Mouse (Mus musculus) heart, embryonic 15.5 days (tissue): ENCODE data around the gene Ints6. TPM values are rescaled to one million over a fixed set of nuclear protein-coding genes. Genes with fewer than 3 reads are reported as not detected.

ENCODE experiments used
- ATAC-seq: fragments of 200-750 bp; cut with Nextera tagmentation; replicated peaks from 2 replicates; pipeline ENCODE4 v1.8.0; 2017; ENCODE audit warnings: low read depth, moderate TSS enrichment; ENCODE audit not compliant: insufficient number of reproducible peaks, insufficient read depth, low FRiP score
- H3K27ac ChIP-seq: fragments of 300-500 bp; sonication (generic); 2 replicates; pipeline ENCODE4 v1.5.1; 2015; ENCODE audit warnings: mild to moderate bottlenecking, inconsistent platforms
- H3K27me3 ChIP-seq: fragments of 300-500 bp; sonication (generic); 2 replicates; pipeline ENCODE4 v1.6.1; 2015; ENCODE audit warnings: inconsistent platforms
- H3K36me3 ChIP-seq: fragments of 300-500 bp; sonication (generic); 2 replicates; pipeline ENCODE4 v1.6.1; 2015; ENCODE audit warnings: mild to moderate bottlenecking, inconsistent platforms
- H3K4me1 ChIP-seq: fragments of 300-500 bp; sonication (generic); replicated peaks from 2 replicates; pipeline ENCODE4 v1.6.1; 2015; ENCODE audit warnings: inconsistent platforms
- H3K4me2 ChIP-seq: fragments of 300-500 bp; sonication (generic); 2 replicates; pipeline ENCODE4 v1.6.1; 2015; ENCODE audit warnings: inconsistent platforms, mild to moderate bottlenecking, moderate library complexity
- H3K4me3 ChIP-seq: fragments of 300-500 bp; sonication (generic); 2 replicates; pipeline ENCODE4 v1.5.1; 2015; ENCODE audit warnings: mild to moderate bottlenecking, inconsistent platforms
- H3K9ac ChIP-seq: fragments of 300-500 bp; sonication (generic); 2 replicates; pipeline ENCODE4 v1.6.1; 2015; ENCODE audit warnings: mild to moderate bottlenecking, inconsistent platforms
- H3K9me3 ChIP-seq: fragments of 300-500 bp; sonication (generic); replicated peaks from 2 replicates; pipeline ENCODE4 v1.6.1; 2016; ENCODE audit warnings: inconsistent platforms
- WGBS: fragments of 180-500 bp; shearing (Covaris S2); methylation state at CpG from one replicate; pipeline ENCODE4 v1.1.7; 2015; ENCODE audit warnings: mixed read lengths; 5-methylcytosine and 5-hydroxymethylcytosine counted together
- polyA plus RNA-seq: library from polyadenylated mRNA; unstranded; fragments of >200 nt; fragmentation: Nextera tagmentation; extraction: Ambion mirVana; gene quantifications from 2 replicates; pipeline ENCODE4 v1.2.1, GENCODE M21; 2015

Ints6 gene
- polyA plus RNA-seq, 1 experiment from 2014 or later = 12.8 TPM

DNA sequence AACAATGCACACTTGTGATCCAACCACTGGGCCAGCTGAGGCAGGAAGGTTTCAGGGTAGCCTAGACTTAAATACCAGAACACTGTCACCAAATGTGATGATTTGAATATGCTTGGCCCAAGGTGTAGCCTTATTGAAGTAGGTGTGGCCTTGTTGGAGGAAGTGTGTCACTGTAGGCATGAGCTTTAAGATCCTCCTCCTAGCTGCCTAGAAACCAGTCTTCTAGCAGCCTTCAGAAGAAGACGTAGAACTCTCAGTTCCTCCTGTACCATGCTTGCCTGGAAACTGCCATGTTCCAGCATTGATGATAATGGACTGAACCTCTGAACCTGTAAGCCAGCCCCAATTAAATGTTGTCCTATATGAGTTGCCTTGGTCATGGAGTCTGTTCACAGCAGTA, 25.3 kb downstream of the Ints6 start:
- H3K36me3 ChIP-seq = peaks cover 13% of the 10 kb centered on the region
- H3K27me3 ChIP-seq = no peaks in the 10 kb centered on the region
- no peak overlapping the region for H3K27ac ChIP-seq
- H3K9ac ChIP-seq = no peak overlapping the region
- no peak for ATAC-seq
- no peak overlapping the region for H3K4me2 ChIP-seq
- WGBS = 96% methylated on average over 1 of the region's 1 CpGs
- no peaks in the 10 kb centered on the region for H3K9me3 ChIP-seq
- H3K4me3 ChIP-seq = no peak overlapping the region
- peaks cover 4% of the 10 kb centered on the region; the same call in 1 of the 2 replicates for H3K4me1 ChIP-seq

DNA sequence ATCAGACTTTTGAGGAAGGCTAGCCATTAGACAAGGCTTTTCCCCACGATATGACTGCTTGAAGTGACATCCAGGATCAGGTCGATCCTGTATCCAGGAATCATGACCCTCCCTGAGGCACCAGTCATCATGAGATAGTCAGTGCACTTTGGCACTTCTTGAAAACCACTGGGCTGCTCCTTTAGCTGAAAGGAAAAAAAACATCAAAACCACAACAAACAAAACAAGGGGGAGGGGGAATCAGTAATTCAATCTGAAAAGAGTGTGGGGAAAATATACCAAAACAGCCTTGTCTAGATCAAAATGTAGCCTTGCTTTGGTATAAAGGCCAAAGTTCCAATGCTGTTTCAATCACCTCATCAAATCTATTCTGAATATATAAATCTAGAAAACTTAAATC, 27.3 kb downstream of the Ints6 start:
- no peak overlapping the region for H3K4me3 ChIP-seq
- H3K4me1 ChIP-seq = peaks cover 4% of the 10 kb centered on the region; the same call in 1 of the 2 replicates
- H3K9me3 ChIP-seq = no peaks in the 10 kb centered on the region
- no peak overlapping the region for H3K4me2 ChIP-seq
- 81% methylated on average over 2 of the region's 2 CpGs for WGBS
- no peak overlapping the region for H3K9ac ChIP-seq
- no peak overlapping the region for H3K27ac ChIP-seq
- H3K36me3 ChIP-seq = peaks cover 13% of the 10 kb centered on the region
- no peaks in the 10 kb centered on the region for H3K27me3 ChIP-seq
- no peak for ATAC-seq

DNA sequence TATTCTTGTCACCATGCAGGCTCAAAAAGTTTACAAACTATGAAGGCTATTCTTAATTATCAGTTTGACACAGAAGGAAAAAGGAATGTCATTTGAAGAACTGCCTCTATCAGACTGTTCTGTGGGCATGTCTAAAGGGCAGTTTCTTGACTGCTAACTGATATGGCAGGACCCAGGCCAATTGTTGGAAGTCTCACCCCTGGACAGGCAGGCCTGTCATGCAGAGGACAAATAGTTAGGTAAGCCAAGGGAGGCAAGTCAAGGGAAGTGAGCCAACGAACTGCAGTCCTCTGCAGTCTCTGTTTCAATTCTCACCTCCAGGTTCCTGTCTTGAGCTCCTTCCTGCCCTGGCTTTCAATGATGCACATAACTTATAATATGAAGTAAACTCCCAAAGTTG, 29.1 kb downstream of the Ints6 start:
- Histone ChIP-seq H3K9ac (no peak overlapping the region), H3K4me3 (no peak overlapping the region), H3K4me2 (no peak overlapping the region), H3K36me3 (peaks cover 7% of the 10 kb centered on the region), H3K4me1 (peaks cover 4% of the 10 kb centered on the region; the same call in 1 of the 2 replicates), H3K27ac (peak overlapping the region; percentile 31; the same call in 1 of the 2 replicates), H3K27me3 (no peaks in the 10 kb centered on the region), H3K9me3 (no peaks in the 10 kb centered on the region)
- ATAC-seq = no peak
- 50% methylated on average over 1 of the region's 1 CpGs for WGBS

DNA sequence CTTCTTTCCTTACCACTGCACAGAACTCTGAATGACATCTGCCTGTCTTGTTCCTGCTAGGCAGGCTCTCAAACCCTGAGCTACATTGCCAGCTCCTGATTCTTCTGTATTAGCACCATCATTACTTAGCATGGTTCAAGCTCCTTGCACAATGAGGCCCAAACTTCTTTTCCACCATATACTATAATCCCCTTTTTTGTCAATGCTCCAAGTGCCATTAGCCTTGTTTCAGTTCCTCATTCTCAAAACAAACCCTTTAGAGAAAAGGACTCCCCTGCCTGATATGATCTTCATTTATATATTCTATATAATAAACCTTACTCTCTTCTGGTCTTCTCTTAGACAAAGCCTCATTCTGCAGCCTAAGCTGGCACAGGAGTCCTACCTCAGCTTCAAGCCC, 36.4 kb downstream of the Ints6 start:
- Histone ChIP-seq H3K36me3 (no peaks in the 10 kb centered on the region; the same call in 1 of the 2 replicates), H3K4me1 (peaks cover 2% of the 10 kb centered on the region; the same call in 1 of the 2 replicates), H3K27ac (no peak overlapping the region), H3K9ac (no peak overlapping the region), H3K4me2 (no peak overlapping the region), H3K27me3 (no peaks in the 10 kb centered on the region), H3K9me3 (no peaks in the 10 kb centered on the region), H3K4me3 (no peak overlapping the region)
- no peak for ATAC-seq

DNA sequence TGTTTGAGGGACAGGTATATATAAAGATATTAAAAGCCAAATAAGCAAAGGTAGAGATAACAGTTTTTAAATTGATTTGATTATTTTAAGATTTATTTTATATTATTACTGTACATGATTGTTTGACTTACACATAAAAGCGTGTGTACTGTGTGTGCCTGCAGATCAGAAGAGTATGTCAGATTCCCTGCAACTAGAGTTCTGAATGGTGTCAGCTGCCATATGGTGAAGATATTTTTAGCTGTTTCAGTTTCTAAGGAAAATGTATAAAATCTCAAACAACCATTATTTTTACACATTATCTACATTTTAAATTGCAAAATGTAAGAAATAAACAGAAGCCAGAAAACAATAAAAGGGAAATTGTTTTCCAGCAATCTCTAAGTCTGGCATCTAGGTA, 39.3 kb downstream of the Ints6 start:
- no peaks in the 10 kb centered on the region for H3K27me3 ChIP-seq
- no peak for ATAC-seq
- no peak overlapping the region for H3K27ac ChIP-seq
- H3K9me3 ChIP-seq = no peaks in the 10 kb centered on the region
- no peak overlapping the region for H3K9ac ChIP-seq
- peaks cover 2% of the 10 kb centered on the region; the same call in 1 of the 2 replicates for H3K4me1 ChIP-seq
- H3K4me2 ChIP-seq = no peak overlapping the region
- no peak overlapping the region for H3K4me3 ChIP-seq
- H3K36me3 ChIP-seq = no peaks in the 10 kb centered on the region; the same call in 1 of the 2 replicates
- 65% methylated on average over 1 of the region's 1 CpGs for WGBS

DNA sequence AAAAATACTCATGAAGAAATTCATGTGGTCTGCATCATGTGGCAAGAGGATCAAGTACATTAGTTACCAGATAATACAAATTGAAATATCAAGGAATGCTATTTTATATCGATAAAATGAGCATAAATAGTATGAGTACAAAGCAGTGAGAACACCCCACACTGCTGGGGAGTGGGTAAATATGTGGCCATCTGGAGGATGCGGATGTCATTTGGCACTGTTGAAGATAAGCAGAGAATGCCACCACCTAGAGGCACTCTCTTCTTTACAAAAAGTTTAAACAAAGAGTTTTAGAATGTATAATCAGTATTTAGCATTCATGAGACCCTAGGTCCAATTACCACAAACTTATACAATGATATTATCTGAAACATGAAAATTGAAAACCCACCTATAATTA, 42.8 kb downstream of the Ints6 start:
- 81% methylated on average over 2 of the region's 2 CpGs for WGBS
- Histone ChIP-seq H3K9me3 (no peaks in the 10 kb centered on the region), H3K9ac (no peak overlapping the region), H3K27me3 (no peaks in the 10 kb centered on the region), H3K4me1 (no peaks in the 10 kb centered on the region; the same call in 1 of the 2 replicates), H3K4me3 (no peak overlapping the region), H3K4me2 (no peak overlapping the region), H3K36me3 (peaks cover 23% of the 10 kb centered on the region), H3K27ac (no peak overlapping the region)
- ATAC-seq = no peak

DNA sequence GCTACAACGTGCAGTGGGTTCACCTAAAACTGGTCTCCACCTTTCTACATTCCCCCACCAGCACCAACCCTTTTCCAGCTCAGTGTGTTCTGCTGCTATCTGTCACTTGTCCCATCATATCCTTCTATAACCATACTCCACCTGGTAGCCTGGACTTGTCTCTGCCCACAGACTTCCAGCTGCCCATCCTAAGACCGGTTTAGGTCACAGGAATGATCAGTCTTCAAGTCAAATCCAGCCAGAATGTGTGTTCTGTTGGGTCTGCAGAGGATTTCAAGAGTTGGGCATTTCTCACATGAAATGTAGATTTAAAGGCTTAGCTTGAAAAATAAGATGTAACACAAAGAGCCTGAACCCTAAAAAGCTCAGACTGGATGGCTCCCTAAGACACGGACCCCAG, 87.3 kb downstream of the Ints6 start:
- Histone ChIP-seq H3K36me3 (no peaks in the 10 kb centered on the region), H3K27me3 (no peaks in the 10 kb centered on the region), H3K9ac (no peak overlapping the region), H3K9me3 (no peaks in the 10 kb centered on the region), H3K4me1 (no peaks in the 10 kb centered on the region), H3K4me2 (no peak overlapping the region), H3K27ac (no peak overlapping the region), H3K4me3 (no peak overlapping the region)
- 88% methylated on average over 3 of the region's 3 CpGs for WGBS
- no peak for ATAC-seq

DNA sequence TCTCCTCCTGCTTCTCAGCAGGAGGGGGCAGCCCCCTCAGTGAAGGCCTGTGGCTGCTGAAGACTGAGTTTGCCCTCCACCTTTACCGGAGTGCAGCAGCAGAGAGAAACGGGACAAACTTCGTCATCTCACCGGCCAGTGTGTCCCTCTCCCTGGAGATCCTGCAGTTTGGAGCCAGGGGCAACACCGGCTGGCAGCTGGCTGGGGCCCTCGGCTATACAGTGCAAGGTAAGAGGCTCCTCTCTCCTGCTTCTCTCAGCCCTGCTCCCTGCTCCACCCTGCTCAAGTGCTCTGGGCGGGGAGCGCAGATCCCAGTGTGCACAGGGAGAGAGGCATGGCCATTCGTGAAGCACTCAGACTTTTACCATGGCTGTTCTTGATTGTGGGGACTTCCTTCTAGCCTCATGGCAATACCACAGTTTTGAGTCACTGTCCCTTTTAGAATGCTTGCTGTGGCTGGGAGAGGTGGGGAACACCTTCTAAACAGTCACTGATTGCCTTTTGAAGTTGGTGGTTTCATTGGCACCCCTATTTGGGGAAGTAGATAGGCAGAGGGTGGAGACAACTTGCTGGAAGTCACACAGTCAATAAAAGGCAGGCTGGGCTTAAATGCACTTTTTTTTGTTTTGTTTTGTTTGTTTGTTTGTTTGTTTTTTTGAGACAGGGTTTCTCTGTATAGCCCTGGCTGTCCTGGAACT, 95.8 kb downstream of the Ints6 start:
- H3K27me3 ChIP-seq = no peaks in the 10 kb centered on the region
- no peaks in the 10 kb centered on the region for H3K4me1 ChIP-seq
- no peak overlapping the region for H3K4me2 ChIP-seq
- no peak for ATAC-seq
- H3K9me3 ChIP-seq = no peaks in the 10 kb centered on the region
- H3K36me3 ChIP-seq = no peaks in the 10 kb centered on the region
- H3K9ac ChIP-seq = no peak overlapping the region
- no peak overlapping the region for H3K27ac ChIP-seq
- no peak overlapping the region for H3K4me3 ChIP-seq
- 43% methylated on average over 9 of the region's 9 CpGs for WGBS

DNA sequence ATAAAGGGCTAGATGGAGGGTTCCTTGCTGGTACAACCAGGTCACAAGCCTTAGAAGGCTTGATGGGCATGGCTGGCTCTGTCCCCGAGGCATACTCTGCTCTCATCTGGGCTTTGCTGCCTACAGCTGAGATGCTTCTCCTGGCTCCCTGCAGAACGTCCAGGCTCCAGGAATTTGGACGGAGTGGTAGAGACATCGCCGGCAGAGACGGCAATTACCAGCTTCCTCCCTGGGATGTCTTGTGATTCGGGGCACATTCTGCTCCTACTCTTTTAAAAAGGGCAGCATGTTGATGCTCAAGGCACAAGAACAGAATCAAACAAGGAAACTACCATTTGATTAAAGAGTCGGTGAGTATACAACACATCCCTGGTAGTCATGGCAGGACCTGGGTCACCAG, 97.6 kb downstream of the Ints6 start, which contains the start of gene Serpine3:
TSS of gene Serpine3 (plus strand) at position 301 of the 400 bp plus-strand sequence.
- Histone ChIP-seq H3K4me1 (no peaks in the 10 kb centered on the region), H3K4me3 (no peak within 1 kb of the TSS), H3K36me3 (no peaks in the 10 kb centered on the region), H3K9me3 (no peaks in the 10 kb centered on the region), H3K27me3 (no peaks in the 10 kb centered on the region), H3K9ac (no peak within 1 kb of the TSS), H3K4me2 (no peak within 1 kb of the TSS), H3K27ac (no peak within 1 kb of the TSS)
- no peak for ATAC-seq
- WGBS = 77% methylated on average over 8 of the region's 8 CpGs

DNA sequence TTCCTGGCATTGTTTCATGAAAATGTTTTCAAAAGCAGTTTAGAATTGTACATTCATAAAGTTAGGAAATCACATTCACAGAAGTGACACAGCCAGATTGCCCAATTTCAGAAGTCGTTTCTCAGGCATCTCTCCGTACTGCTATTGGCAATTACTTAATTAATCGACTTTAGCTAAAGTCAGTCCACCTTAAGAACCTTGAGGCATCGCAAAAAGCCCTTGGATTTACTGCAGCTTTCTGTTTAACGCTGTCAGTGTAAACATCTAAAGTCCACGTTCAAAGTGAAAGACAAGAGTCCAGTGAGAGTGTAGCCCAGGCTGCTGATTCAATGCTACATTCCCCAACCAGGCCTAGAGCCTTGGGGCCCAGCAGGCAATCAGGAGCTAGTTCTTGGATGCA, 98.6 kb downstream of the Ints6 start:
- Histone ChIP-seq H3K9me3 (no peaks in the 10 kb centered on the region), H3K4me1 (no peaks in the 10 kb centered on the region), H3K27ac (no peak overlapping the region), H3K36me3 (no peaks in the 10 kb centered on the region), H3K27me3 (no peaks in the 10 kb centered on the region), H3K4me3 (no peak overlapping the region), H3K9ac (no peak overlapping the region), H3K4me2 (no peak overlapping the region)
- WGBS = 74% methylated on average over 6 of the region's 6 CpGs
- ATAC-seq = no peak

DNA sequence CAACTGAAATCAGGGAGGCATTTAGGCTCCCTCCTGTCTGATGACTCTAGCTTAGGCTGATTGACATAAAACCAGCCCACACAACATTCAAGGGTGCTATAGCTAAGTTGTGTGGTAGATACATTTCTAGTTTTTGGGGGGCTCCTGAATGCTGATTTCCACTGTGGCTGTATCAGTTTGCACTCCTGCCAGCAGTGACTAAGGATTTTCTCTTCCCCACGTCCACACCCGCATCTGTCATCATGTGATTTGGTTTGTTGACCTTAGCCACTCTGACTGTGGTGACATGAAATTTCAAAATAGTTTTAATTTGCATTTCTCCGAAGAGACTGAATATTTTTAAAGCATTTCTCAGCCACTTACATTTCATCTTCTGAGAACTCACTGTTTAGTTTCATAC, 103.5 kb downstream of the Ints6 start:
- Histone ChIP-seq H3K27me3 (no peaks in the 10 kb centered on the region), H3K9me3 (no peaks in the 10 kb centered on the region), H3K4me2 (no peak overlapping the region), H3K4me1 (no peaks in the 10 kb centered on the region), H3K36me3 (no peaks in the 10 kb centered on the region), H3K4me3 (no peak overlapping the region), H3K9ac (no peak overlapping the region), H3K27ac (no peak overlapping the region)
- 54% methylated on average over 3 of the region's 3 CpGs for WGBS
- no peak for ATAC-seq

DNA sequence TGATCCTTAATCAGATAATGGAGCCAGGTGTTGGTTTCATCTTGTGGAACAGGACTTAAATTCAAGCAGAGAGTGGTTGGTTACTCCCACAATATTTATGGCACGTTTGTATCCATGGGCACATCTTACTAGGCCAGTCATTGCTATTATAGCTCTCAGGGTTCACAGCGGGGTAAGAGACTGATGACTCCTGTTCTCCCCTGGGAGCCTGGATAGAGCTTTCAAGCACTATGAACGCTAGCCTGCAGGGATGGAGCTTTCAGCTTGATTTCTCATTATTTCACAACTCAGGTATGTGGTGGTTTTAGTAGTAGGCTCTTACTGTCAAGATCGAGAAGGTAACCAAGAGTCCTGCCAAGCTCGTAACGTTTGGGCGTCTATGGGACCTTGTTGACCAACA, 105.0 kb downstream of the Ints6 start:
- Histone ChIP-seq H3K9ac (no peak overlapping the region), H3K9me3 (no peaks in the 10 kb centered on the region), H3K4me1 (no peaks in the 10 kb centered on the region), H3K27me3 (no peaks in the 10 kb centered on the region), H3K27ac (no peak overlapping the region), H3K4me2 (no peak overlapping the region), H3K36me3 (no peaks in the 10 kb centered on the region), H3K4me3 (no peak overlapping the region)
- WGBS = 77% methylated on average over 7 of the region's 7 CpGs
- ATAC-seq = no peak
